Mouse (Mus musculus) right cerebral cortex, postnatal 36 days (tissue): ENCODE data around the gene Gtpbp6.
"Not testable (repeated sequence)": the region's sequence is repeated elsewhere in the genome, so short reads cannot be mapped to it uniquely, and the experiment has no call there.

Experiments used
- DNase-seq, 2 experiments: peaks; one replicate each; pipeline ENCODE4 v3.0.0; 2022; ENCODE audit warnings: low spot score in 2 of 2, mixed read lengths in 1 of 2

Gene Gtpbp6

GRCm38 (mm10) chr5:110100921-110101631 lies 6.9 kb downstream of the Gtpbp6 start:
- peak; percentile 28 to 30 for DNase-seq

- DNase-seq, result no peak
These were observed 8.1 kb downstream of the Gtpbp6 start, which contains the start of gene Plcxd1 for GRCm38 (mm10) chr5:110099656-110100580. Gene Plcxd1, plus strand, starts transcription at chr5:110099969.

GRCm38 (mm10) chr5:110098991-110099477 lies 9.0 kb downstream of the Gtpbp6 start:
- peak; percentile 37 to 52 for DNase-seq

- no peak for DNase-seq
These were observed 13.2 kb downstream of the Gtpbp6 start for GRCm38 (mm10) chr5:110094847-110095213.

GRCm38 (mm10) chr5:110094030-110094846 lies 13.8 kb downstream of the Gtpbp6 start, which contains the start of gene Gm35315:
Gene Gm35315, minus strand, starts transcription at chr5:110094420.
- peak; percentile 84 to 88 for DNase-seq

- no peak for DNase-seq
These were observed 16.5 kb downstream of the Gtpbp6 start for GRCm38 (mm10) chr5:110091546-110091945.

GRCm38 (mm10) chr5:110086161-110086866 lies 21.7 kb downstream of the Gtpbp6 start:
- DNase-seq, result no peak

GRCm38 (mm10) chr5:110082961-110083360 lies 25.0 kb downstream of the Gtpbp6 start:
- no peak for DNase-seq

- not testable (repeated sequence) for DNase-seq
These were observed 35.6 kb downstream of the Gtpbp6 start, which contains the start of gene Gm17655 for GRCm38 (mm10) chr5:110072413-110072812. Gene Gm17655, minus strand, starts transcription at chr5:110072513.

- DNase-seq, result peak; percentile 73 to 86
These were observed 50.2 kb downstream of the Gtpbp6 start for GRCm38 (mm10) chr5:110057637-110058408.
